Mouse (Mus musculus) left cerebral cortex, postnatal 25 days (tissue): ENCODE results near the gene Tfcp2. TPM values are rescaled to one million over a fixed set of nuclear protein-coding genes. Genes with fewer than 3 reads are reported as not detected.

ENCODE experiments used
- DNase-seq, 2 experiments: peaks; one replicate each; pipeline ENCODE4 v3.0.0; 2022; ENCODE audit warnings: low spot score in 2 of 2, mixed read lengths in 1 of 2
- intact Hi-C: fragments of 180-260 bp; cut with DNase I; formaldehyde crosslinking; loops from one replicate; pipeline ENCODE4 v1.15.1; 2025
- total RNA-seq, 2 experiments: library from RNA; stranded (reverse); gene quantifications; 2 replicates each; pipeline ENCODE4 v1.2.3; 2021

The Tfcp2 gene
- 10 to 100 TPM; 28.9 to 30.3 TPM for total RNA-seq

DNA sequence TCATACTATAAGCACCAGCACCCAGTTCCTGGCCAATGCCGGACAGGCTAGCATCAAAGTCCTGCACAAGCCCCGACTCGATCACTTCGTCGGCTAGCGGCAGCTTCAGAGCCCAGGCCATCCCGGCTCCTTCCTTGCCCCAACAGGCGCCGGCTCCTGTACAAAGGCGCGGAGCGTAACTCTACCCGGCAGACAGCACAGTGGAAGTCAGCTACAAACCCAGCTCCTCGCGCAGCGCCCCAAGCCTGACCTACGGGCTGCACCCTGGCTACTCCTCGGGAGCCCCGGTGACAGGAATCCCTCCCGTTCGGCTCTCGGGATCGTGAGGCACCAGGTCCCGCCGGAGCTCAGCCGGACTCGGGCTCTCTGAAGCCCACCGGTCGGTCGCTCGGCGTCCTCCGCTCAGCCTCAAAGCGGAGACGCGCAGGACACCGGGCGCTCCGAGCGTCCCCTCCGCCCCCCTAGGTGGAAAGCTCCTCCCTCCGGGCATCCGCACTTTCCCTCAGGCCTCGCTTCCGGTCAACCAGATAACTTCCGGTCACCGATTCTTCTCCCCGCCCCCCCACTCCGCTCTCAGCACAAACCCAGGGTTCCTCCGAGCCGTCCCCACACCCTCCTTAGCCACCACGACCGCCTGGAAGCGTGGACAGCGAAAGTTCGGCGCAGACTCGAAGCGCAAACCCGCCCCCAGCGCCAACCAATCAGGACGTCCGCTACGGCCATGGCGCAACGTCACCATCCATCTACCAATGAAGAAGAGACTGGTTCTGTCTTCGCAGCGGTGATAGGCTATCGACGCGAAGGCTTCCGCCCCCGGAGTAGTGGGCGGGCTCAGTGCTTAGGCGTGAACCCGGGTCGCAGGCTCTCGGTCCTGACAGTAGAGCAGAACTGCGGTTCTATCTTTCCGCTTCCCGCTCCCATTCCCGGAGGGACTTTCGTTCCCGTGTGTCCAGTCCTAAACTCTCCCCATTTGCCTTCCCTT lies at the start of gene Tfcp2:
Gene Tfcp2, minus strand, starts transcription at position 683 of the 982 bp plus-strand sequence.
- DNase-seq = peak; percentile 98 to 100
- intact Hi-C loops = loop anchor here (1.0 kb wide), 2 partner anchors 48 to 62 kb away; partner anchors contain the start of gene Pou6f1

DNA sequence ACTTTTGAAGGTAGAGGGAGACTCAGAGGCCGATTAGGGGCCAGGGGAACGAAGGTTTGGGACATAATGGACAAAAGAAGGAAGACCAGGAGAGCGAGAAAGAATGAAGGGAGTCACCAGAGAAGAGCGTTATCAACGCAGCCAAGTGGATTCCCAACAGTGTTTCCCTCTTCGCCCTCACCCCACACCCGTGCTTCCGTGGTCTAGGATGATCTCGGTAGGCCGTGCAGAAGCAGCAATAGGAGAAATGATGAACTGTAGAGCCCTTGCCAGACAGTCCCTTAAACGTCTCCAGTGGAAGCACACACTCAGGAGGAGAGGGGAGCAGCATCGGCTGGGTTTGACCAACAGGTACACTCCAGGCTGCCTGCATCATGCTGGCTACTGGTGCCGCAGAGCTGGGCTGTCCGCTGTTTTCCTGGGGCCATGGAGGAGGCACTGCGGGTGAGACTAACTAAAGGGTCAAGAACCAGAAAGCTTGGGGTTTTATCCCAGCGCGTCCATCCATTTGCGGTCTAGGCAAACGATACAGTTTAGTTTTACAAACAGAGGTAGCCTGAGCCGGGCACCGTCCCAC lies 49.0 kb upstream of the Tfcp2 start:
- intact Hi-C loops = loop anchor here (5.0 kb wide), 1 partner anchor 108 kb away; no protein-coding TSS in a partner anchor
- DNase-seq = no peak

DNA sequence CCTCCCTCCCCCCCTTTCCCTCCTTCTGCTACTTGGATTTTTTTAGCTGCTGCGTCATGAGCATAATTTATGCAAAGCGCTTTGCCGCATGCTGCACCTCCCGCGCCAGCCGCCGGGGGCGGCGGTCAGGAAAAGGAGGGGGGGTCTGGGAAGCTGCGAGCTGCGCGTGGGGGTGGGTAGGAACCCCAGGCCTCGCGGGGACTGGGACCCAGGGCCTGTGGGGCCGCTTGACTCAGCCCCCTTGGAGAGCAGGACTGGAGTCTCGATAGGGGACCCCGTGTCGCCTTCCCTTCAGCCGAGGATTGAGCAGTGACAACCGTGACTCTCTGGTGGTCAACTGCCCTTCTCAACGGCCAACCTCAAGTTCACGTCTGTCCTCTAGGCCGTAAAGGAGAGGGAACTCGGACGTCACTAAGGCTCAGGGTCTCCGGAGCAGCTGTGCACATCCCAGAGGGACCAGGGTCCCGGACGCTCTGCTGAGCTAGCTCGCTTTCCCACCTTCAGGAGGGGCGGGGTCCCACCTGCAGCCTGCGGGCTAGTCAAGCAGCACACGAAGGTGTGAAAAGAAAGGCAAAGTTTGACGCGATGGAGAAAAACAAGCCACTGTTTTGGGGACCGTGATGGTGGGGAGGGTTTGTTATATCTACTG lies 48.4 kb upstream of the Tfcp2 start:
- intact Hi-C loops = loop anchor here (5.0 kb wide), 1 partner anchor 108 kb away; no protein-coding TSS in a partner anchor

DNA sequence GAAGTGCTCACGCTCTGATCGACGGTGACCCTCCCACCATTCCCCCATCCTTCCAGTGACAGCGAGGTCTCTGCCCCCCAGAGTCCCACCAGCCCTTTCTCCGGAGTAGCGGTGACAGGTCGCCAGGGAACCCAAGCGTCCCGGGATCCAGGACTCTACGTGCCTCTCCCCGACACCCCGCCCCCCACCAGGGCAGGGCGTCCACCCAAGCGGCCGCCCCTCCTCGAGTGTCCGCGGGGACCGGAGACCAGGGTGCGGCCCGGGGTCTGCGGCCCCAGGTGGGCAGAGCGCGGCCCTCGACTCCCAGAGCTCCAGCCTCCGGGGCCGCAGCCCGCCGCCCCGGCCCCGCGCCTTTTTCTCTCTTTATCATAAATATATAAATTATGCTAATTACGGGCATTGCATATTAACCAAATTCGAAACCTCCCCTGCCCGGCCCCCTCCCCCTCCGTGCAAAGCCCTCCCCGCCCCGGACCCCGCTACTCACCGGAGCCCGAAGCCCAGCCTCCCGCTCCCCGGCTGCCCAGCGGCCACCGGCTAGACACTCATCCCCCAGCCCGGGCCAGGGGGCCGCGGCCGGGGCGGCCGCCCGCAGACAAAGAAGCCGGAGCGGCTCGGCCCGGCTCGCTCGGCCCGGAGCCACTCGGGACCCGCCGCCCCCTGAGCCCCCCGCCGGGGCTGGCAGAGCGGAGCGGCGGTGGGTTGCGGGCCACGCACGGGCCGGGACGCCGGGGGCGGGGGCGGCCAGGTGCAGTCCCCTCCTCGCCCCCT lies 47.7 kb upstream of the Tfcp2 start, which contains the start of gene Pou6f1:
Gene Pou6f1, minus strand, starts transcription at position 709 of the 771 bp plus-strand sequence.
- peak; percentile 35 to 46 for DNase-seq
- intact Hi-C loops = loop anchor here (1.0 to 5.0 kb wide), 3 partner anchors 16 to 107 kb away; partner anchors contain the start of gene Dazap2

More for the DNA sequence above, 48.4 kb upstream of the Tfcp2 start:
- DNase-seq = peak; percentile 71 to 84

DNA sequence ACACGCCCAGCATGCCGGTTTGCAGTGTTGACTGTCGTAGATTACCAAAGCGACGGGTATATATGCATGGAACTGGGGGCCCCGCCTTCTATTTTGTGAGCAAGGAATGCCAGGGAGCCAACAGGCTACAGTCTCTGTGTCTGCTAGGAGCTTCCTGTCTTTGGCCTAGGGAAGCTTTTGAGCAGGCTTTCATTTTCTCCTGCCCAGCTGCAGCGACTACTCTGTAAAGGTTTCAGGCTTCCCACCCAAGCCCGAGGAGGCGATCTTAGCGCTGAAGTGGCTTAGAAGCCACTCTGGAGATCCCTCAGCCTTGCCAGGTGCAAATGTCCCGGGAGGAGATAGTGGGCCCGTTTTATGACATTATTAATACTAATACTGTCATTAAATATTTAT lies 47.1 kb upstream of the Tfcp2 start:
- intact Hi-C loops = loop anchor here (1.0 kb wide), 2 partner anchors 16 to 48 kb away; partner anchors contain the start of gene Dazap2

DNA sequence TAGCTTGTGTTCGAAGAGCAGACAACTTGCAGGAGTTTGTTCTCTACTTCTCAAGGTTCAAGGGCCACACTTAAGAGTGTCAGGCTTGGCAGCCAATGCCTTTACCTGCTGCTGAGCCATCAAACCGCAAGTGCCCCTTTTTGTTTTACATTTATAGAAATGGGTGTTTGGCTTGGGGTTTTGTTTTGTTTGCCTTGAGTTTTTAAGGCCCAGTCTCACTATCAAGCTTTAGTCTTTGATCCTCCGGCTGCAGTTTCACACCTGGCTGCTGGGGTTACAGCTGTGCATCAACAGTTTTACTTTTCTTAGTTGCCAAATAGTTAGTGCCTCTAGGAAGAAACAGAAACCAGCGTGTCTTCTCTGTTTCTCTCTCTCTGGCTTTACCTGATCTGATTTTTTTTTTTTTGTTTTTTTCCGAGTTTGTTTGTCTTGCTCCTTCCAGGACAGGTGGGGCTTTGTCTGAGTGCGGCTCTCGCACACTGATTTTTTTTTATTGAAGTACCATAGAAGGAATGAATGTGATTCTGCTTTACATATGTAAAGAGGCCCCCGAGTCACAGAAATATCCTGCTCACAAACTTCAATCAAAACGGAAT lies 46.6 kb upstream of the Tfcp2 start:
- intact Hi-C loops = no loop called here
- no peak for DNase-seq

More for the DNA sequence above, 47.1 kb upstream of the Tfcp2 start:
- DNase-seq = peak; percentile 30 to 59

DNA sequence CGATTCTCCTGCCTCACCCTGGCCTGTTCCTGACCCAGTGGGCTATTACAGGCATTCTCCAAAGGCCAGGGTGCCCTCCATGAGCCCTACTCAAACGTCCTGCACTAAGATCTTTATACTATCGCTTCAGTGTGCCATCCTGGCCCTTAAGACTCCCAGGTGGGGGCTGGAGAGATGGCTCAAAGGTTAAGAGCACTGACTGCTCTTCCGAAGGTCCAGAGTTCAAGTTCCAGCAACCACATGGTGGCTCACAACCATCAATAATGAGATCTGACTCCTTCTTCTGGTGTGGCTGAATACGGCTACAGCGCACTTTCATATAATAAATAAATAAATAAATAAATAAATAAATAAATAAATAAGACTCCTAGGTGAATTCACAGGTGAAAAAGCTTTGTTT lies 41.0 kb upstream of the Tfcp2 start:
- intact Hi-C loops = no loop called here
- DNase-seq = no peak

DNA sequence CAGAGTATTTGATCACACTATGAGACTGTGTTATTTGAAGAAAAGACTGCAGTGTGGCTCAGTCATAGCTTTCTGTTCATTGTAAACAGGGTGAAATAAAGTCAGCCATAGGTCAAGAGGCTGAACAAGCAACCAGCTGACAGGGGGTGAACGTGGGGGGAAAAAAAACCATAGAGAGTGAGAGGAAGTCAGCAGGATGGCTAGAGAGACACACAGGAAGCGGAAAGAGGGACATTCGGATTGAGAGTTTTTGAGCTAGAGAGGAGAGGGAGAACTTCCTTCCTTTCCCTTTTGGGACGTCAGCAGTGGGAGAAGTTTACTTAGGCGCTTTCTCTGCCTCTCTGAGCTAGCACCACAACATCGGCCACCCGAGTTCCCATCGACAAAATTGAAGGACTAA lies 38.6 kb upstream of the Tfcp2 start:
- intact Hi-C loops = no loop called here

DNA sequence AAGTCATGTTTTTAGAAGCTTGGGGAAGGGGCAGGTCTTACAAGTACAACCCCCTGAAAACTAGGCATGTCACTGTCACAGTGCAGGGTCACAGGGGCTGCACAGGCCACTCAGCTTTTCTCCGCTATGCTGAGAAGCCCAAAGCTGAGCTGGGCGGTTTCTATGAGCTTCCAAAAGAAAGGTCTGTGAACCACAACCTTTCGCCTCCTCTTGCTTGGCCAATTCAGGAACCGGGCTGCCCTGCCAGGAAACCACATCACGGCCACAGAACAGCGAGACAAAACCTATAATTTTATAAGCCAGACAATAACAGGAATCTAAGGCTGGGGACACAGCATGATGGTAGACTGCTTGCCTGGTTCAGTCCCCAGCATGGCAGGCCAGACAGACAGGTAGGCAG lies 36.5 kb upstream of the Tfcp2 start:
- intact Hi-C loops = no loop called here
- DNase-seq = no peak

More for the DNA sequence above, 38.6 kb upstream of the Tfcp2 start:
- DNase-seq = no peak

DNA sequence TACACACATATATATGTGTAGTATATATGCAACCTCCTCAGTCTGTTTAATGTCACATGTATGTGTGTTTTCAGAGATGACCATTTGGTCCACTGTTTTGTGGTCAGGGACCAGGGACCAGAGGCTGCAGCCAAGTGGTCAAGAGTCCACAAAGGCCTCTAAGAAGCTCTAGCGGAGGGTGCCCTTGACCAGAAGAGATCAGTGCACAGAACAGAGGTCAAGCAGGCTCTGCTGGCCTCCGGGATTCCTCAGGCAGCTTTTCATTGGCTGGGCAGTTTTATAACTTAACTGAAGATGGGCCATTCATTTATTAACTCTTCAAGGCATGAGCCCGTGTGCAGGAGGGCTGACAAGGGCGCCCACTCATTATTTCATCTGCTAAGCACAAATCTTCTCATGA lies 35.4 kb upstream of the Tfcp2 start:
- DNase-seq = no peak
- intact Hi-C loops = no loop called here

DNA sequence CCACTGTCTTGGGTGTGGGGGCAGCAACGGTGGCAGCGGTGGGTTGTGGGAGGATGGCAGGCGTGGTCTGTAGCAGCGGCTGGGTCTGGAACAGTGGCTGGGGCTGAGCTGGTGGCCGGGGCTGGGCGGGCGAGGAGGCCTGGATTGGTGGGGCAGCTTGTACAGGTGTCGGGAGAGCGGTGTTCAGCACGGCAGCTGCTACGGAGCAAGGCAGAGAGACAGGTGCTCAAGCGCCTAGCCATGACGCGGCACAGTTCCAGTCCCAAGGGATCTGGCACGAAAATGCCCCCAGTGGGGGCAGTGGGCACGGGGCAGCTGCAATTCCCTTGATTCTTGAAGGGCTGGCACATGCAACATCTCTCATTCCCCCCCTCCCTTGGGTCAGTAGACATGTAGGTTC lies 34.1 kb upstream of the Tfcp2 start:
- DNase-seq = no peak
- intact Hi-C loops = no loop called here

DNA sequence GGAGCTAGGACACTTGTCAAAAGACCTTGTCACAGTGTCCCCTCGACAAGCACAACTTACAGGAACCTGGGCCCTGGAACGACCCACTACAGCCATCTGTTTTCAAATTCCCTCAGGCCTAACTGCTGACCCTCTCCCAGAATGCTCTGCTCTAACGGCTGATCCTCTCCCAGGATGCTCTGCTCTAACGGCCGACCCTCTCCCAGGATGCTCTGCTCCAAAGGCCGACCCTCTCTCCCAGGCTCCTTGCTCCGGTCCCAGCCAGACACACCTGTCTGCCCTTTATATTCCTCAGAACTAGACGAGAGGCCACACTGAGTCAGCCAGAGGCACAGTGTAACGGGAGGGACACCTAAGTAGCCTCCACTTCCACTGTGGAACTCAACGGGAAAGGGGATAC lies 28.3 kb upstream of the Tfcp2 start:
- no peak for DNase-seq
- intact Hi-C loops = no loop called here

DNA sequence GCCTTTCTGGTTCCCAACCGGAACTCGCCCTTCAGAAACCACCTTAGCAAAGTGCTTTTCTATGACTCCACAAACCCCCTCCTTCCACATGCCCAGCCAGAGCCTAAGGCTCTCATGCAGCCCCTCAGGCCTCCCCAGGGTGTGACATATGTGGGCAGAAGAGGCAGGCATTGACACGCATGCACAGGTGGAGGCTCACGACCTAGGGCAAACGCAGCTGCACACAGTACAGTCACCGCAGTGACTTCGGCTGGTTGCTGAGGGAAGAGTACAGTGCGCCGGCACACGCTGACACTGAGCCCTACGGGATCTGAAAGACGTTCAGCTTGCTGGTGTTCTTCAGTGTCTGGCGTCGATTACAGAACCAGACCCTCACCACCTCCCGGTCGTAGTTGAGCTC lies 26.2 kb upstream of the Tfcp2 start:
- intact Hi-C loops = no loop called here
- no peak for DNase-seq

DNA sequence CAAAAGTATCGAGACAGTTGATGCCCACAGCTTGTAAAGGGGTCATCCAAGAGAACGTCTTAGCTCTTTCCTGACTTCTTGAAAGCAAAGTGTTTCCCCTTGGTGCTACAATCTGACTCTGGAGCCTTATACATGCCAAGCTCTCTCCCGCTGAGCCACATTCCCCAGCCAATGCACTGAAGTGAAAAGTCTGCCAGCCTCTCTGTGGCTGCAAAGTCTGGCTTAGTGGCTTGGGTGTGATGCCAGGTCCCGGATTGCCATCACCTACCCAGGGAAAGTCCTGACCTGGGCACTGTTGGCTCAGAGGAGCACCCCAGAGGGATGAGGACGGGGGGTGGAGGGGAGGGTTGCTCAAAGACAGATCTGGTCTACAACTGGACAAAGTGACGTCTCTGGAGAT lies 25.0 kb upstream of the Tfcp2 start:
- intact Hi-C loops = no loop called here
- DNase-seq = no peak

DNA sequence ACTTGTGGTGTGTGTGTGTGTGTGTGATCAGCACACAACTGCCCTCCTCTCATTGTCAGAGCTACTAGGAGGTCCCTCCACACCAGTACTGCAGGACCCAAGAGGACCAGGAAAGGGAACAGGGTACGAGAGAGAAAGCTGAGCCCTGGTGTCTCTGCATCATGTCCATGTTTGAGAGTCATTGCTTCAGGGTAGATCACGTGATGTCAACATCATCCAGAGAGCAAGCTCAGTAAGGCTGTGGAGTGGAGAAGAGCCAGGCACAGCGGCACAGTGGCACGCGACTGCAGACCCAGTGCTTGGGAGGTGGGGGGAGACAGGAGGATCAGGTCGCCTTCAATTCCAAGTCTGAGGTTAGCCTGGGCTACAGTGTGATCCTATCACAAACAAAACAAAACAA lies 24.6 kb upstream of the Tfcp2 start:
- DNase-seq = no peak
- intact Hi-C loops = no loop called here

DNA sequence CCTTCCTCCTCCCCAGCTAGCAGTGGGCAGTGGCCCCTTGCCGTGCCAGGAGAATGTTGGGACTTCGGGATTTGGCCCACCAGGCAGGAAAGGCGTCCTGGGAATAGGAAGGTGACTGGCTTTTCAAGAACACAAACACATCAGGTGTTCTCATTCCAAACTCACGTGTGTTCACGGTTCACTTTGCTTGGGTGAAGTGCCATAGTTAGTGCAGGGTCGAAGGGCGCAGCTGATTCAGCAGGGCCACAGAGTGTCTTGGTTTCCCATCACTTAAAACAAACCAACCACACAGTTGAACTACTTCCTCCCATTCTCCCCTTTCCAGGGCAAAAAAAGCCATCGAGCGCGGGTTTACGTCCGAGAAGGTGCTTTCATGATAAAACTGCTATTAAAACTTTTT lies 23.6 kb upstream of the Tfcp2 start:
- no peak for DNase-seq
- intact Hi-C loops = no loop called here

DNA sequence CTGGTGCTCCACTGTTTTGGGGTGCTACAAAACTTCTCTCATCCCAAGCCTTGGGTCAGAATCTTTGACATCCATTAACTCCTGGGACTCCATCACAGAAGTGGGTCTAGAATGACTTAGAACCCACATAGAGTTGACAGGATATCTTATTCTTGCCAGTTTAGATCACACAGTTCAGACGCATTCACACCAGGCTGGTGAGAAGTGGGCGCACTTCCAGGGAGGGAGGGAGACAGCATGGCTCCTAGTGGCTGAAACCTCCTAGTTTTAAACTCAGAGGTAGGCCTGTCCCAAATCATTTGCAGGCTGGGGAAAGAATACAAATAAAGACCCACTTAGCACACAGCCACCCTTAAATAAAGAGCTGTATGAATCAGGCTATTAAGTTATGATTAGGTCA lies 22.6 kb upstream of the Tfcp2 start:
- DNase-seq = no peak
- intact Hi-C loops = no loop called here

DNA sequence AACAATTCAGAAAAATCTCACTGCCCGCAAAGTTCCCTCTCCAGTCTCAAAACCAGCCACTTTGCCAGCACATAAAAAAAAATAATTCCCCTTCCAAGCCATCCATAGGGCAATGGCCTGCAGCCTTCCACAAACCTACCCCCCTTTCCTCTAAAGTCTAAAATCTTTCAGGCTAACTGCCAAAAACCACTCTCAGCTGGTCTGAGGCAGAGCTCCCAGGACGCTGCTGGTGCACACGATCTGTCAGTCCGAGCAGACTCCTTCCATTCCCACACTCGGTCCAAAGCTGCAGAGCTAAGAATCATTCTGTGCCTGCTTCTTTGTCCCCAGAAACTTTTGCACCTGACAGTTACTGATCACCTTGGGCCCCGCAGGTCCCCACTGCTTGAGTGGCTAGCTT lies 22.1 kb upstream of the Tfcp2 start:
- DNase-seq = no peak
- intact Hi-C loops = no loop called here

DNA sequence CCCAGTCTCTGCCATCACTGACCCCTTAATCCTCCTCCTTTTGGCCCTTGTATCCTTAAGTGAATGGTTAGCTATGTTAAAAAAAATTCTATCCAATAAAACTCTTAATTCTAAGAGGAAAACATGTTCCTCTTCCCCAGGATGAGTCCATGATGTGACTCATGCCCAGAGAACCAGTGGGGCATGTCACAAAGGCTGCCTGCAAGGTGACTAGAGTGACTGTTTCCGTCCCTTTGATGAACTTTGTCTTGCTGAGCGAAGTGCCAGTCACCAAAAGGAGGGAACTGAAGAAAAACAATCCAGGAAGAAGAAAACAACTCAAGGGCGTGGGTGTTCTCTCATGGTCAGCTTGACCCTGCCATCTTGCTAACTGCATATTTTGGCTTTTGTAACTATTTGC lies 17.4 kb upstream of the Tfcp2 start:
- DNase-seq = no peak

More for the DNA sequence above, 17.4 kb upstream of the Tfcp2 start:
- intact Hi-C loops = no loop called here
